Mouse (Mus musculus): ENCODE results near the gene Npy2r.

- TF ChIP-seq CTCF (IDR thresholded peaks at IDR 0.05; ENCODE audit: control insufficient read depth, insufficient read depth, low read length) (no peak), POLR2A (IDR thresholded peaks at IDR 0.05; ENCODE audit: borderline replicate concordance, control insufficient read depth, low read depth, low read length) (no peak)
These were observed 8.5 kb upstream of the Npy2r start for GRCm38 (mm10) chr3:82556311-82556828.

Data from bone marrow, adult 2 months (tissue).